In genomic region chr2:127539494-127539893, GRCm38 (mm10) we compare ENCODE assay signal across 9 mouse cellular contexts. TPM values are rescaled to one million over a fixed set of nuclear protein-coding genes. Genes with fewer than 3 reads are reported as not detected.
DNase-seq lines count a peak whose midpoint lies in the region; ATAC-seq and TF ChIP-seq lines count a peak whose summit lies in the region.
"Had no signal": no experiment of that assay in that cellular context is flagged by ENCODE, and none has a peak within 500 bp of the region (broad histone marks: within the 10 kb centered on the region; RNA-seq: fewer than 3 reads in every experiment).

No protein-coding gene starts in this region.

- no peaks in the 10 kb centered on the region for H3K9me3 ChIP-seq in ES-Bruce4 (replicated peaks; ENCODE audit: control insufficient read depth, insufficient read depth, low read length, poor library complexity, severe bottlenecking)
- no peaks in the 10 kb centered on the region for H3K9me3 ChIP-seq in embryonic facial prominence, embryonic 14.5 days (ENCODE audit: control insufficient read depth, low read length)

- 0 out of 2 replicates have a peak, but pooled peaks have one; percentile 46 for ATAC-seq in embryonic facial prominence, embryonic 14.5 days (ENCODE audit: low read depth)
- ATAC-seq in megakaryocyte, adult 5-6 weeks (ENCODE audit: poor library complexity, severe bottlenecking), result no peak

- H3K4me2 ChIP-seq in embryonic facial prominence, embryonic 14.5 days (ENCODE audit: low read depth, low read length), result no peak overlapping the region

- H3K36me3 ChIP-seq in ES-Bruce4 (ENCODE audit: control insufficient read depth, insufficient read depth, low read length, poor library complexity, severe bottlenecking), result no peaks in the 10 kb centered on the region
- no peaks in the 10 kb centered on the region for H3K36me3 ChIP-seq in embryonic facial prominence, embryonic 14.5 days (ENCODE audit: control insufficient read depth, insufficient read depth, low read length)

- no peak overlapping the region for H3K9ac ChIP-seq in ES-Bruce4 (ENCODE audit: low read depth, poor library complexity, severe bottlenecking)
- H3K9ac ChIP-seq in embryonic facial prominence, embryonic 14.5 days (ENCODE audit: low read depth, low read length), result no peak overlapping the region

- TF ChIP-seq EP300 in ES-Bruce4 (IDR thresholded peaks at IDR 0.05; ENCODE audit: insufficient read depth, low read depth, low read length), result no peak

- TF ChIP-seq CTCF in layer of hippocampus, adult 2 months (conservative IDR thresholded peaks at IDR 0.05), result peak; percentile 77
- peak; percentile 61 for TF ChIP-seq CTCF in ES-Bruce4 (IDR thresholded peaks at IDR 0.05; ENCODE audit: low read depth, low read length)

- H3K4me1 ChIP-seq in ES-Bruce4 (ENCODE audit: control insufficient read depth, insufficient read depth, low read length), result no peaks in the 10 kb centered on the region
- H3K4me1 ChIP-seq in embryonic facial prominence, embryonic 14.5 days (ENCODE audit: control insufficient read depth, insufficient read depth, low read length), result no peaks in the 10 kb centered on the region

- WGBS in embryonic facial prominence, embryonic 14.5 days, result 26% methylated on average over 4 of the region's 4 CpGs

- H3K27me3 ChIP-seq in ES-Bruce4 (ENCODE audit: control insufficient read depth, insufficient read depth, low read length, poor library complexity, severe bottlenecking), result no peaks in the 10 kb centered on the region
- peaks cover 51% of the 10 kb centered on the region for H3K27me3 ChIP-seq in embryonic facial prominence, embryonic 14.5 days (replicated peaks; ENCODE audit: control insufficient read depth, insufficient read depth, low read length)

- DNase-seq in layer of hippocampus, adult 2 months (ENCODE audit: low spot score in 2 of 2), result peak in 1 of 2 experiments; percentile 54
- DNase-seq in layer of hippocampus, postnatal 14 days (ENCODE audit: low spot score in 2 of 2), result no peak
- peak; percentile 57 for DNase-seq in ZHBTc4 (ENCODE audit: low read depth, low spot score)
- no peak for DNase-seq in embryonic facial prominence, embryonic 14.5 days (ENCODE audit: low spot score)
- DNase-seq in right cerebral cortex, postnatal 36 days (ENCODE audit: low spot score in 2 of 2), result no peak
- DNase-seq in layer of hippocampus, postnatal 36 days, result no peak

- H3K4me3 ChIP-seq in layer of hippocampus, adult 2 months, result no peak overlapping the region
- no peak overlapping the region for H3K4me3 ChIP-seq in ES-Bruce4 (ENCODE audit: low read depth, low read length)
- no peak overlapping the region for H3K4me3 ChIP-seq in embryonic facial prominence, embryonic 14.5 days (ENCODE audit: low read depth, low read length)

- TF ChIP-seq POLR2A in ES-Bruce4 (IDR thresholded peaks at IDR 0.05; ENCODE audit: insufficient read depth, low read length), result no peak

- H3K27ac ChIP-seq in layer of hippocampus, adult 2 months, result no peak overlapping the region
- H3K27ac ChIP-seq in ES-Bruce4 (ENCODE audit: insufficient read depth, low read length), result no peak overlapping the region
- H3K27ac ChIP-seq in embryonic facial prominence, embryonic 14.5 days (replicated peaks; ENCODE audit: low read depth, low read length), result no peak overlapping the region

RNA-seq across cellular contexts. Expression of gene Prom2, which starts 1.8 kb away (rescaled TPM):
- under 1 TPM; 0.08 to 0.10 TPM for total RNA-seq in layer of hippocampus, adult 2 months (2021)
- total RNA-seq in layer of hippocampus, postnatal 14 days (2021), result under 1 TPM in 1 of 2 experiments, not detected in 1; 0.38 TPM
- polyA plus RNA-seq in ES-Bruce4 (2011; ENCODE audit: insufficient read depth, insufficient read length, low read depth, missing spikeins), result 1.2 and 1.3 TPM in 2 replicates
- 3.3 and 4.1 TPM in 2 replicates for polyA plus RNA-seq in embryonic facial prominence, embryonic 14.5 days (2014; fragmentation: Nextera tagmentation; extraction: Ambion mirVana)
- not detected in 2 replicates for total RNA-seq in megakaryocyte, adult 5-6 weeks (2015)
- total RNA-seq in megakaryocyte, adult 5-6 weeks (2017), result 0.12 TPM in 1 of 2 replicates, not detected in the other
- total RNA-seq in layer of hippocampus, postnatal 36 days (2021), result under 1 TPM; 0.07 to 0.08 TPM
- polyA plus RNA-seq: heart, embryonic 14.5 days had no signal

RNA-seq across cellular contexts. Expression of gene Kcnip3, which starts 17.6 kb away (rescaled TPM):
- total RNA-seq in layer of hippocampus, adult 2 months (2021), result 10 to 100 TPM; 63.6 to 66.4 TPM
- total RNA-seq in layer of hippocampus, postnatal 14 days (2021), result 10 to 100 TPM; 56.0 to 57.3 TPM
- polyA plus RNA-seq in ES-Bruce4 (2011; ENCODE audit: insufficient read depth, insufficient read length, low read depth, missing spikeins), result 2.0 and 2.8 TPM in 2 replicates
- 5.6 and 6.1 TPM in 2 replicates for polyA plus RNA-seq in embryonic facial prominence, embryonic 14.5 days (2014; fragmentation: Nextera tagmentation; extraction: Ambion mirVana)
- 3.5 and 3.6 TPM in 2 replicates for total RNA-seq in megakaryocyte, adult 5-6 weeks (2015)
- 0.62 and 2.2 TPM in 2 replicates for total RNA-seq in megakaryocyte, adult 5-6 weeks (2017)
- 10 to 100 TPM; 59.6 to 61.7 TPM for total RNA-seq in layer of hippocampus, postnatal 36 days (2021)

RNA-seq across cellular contexts. Expression of gene Zfp661, which starts 47.4 kb away (rescaled TPM):
- total RNA-seq in layer of hippocampus, adult 2 months (2021), result 1 to 10 TPM; 7.8 to 8.6 TPM
- total RNA-seq in layer of hippocampus, postnatal 14 days (2021), result 1 to 10 TPM; 7.5 to 7.6 TPM
- 5.4 and 7.6 TPM in 2 replicates for polyA plus RNA-seq in ES-Bruce4 (2011; ENCODE audit: insufficient read depth, insufficient read length, low read depth, missing spikeins)
- polyA plus RNA-seq in embryonic facial prominence, embryonic 14.5 days (2014; fragmentation: Nextera tagmentation; extraction: Ambion mirVana), result 4.0 and 5.1 TPM in 2 replicates
- total RNA-seq in megakaryocyte, adult 5-6 weeks (2015), result 1.1 TPM in 2 replicates
- 1.1 and 2.1 TPM in 2 replicates for total RNA-seq in megakaryocyte, adult 5-6 weeks (2017)
- 1 to 10 TPM; 7.4 to 8.8 TPM for total RNA-seq in layer of hippocampus, postnatal 36 days (2021)

RNA-seq across cellular contexts. Expression of gene Mrps5, which starts 47.5 kb away (rescaled TPM):
- total RNA-seq in layer of hippocampus, adult 2 months (2021), result 10 to 100 TPM; 91.9 TPM
- total RNA-seq in layer of hippocampus, postnatal 14 days (2021), result 10 to 100 TPM; 86.9 to 91.8 TPM
- polyA plus RNA-seq in ES-Bruce4 (2011; ENCODE audit: insufficient read depth, insufficient read length, low read depth, missing spikeins), result 200 and 203 TPM in 2 replicates
- polyA plus RNA-seq in embryonic facial prominence, embryonic 14.5 days (2014; fragmentation: Nextera tagmentation; extraction: Ambion mirVana), result 109 and 113 TPM in 2 replicates
- total RNA-seq in megakaryocyte, adult 5-6 weeks (2015), result 10.4 and 15.7 TPM in 2 replicates
- 34.3 and 42.3 TPM in 2 replicates for total RNA-seq in megakaryocyte, adult 5-6 weeks (2017)
- 10 to 100 TPM; 89.1 to 99.2 TPM for total RNA-seq in layer of hippocampus, postnatal 36 days (2021)

Comparison
In these comparisons a context has a peak if more than half of its experiments do, and no peak if none do; other contexts are left out.
1. RNA of gene Kcnip3, which starts 17.6 kb away (total RNA-seq): 63.6 to 66.4 TPM in layer of hippocampus, adult 2 months, 59.6 to 61.7 TPM in layer of hippocampus, postnatal 36 days and 56.0 to 57.3 TPM in layer of hippocampus, postnatal 14 days; 0.62 to 3.6 TPM in megakaryocyte, adult 5-6 weeks; every median in the first group is over 10 times any median in the second.